Mouse (Mus musculus) liver, adult 2 months (tissue): ENCODE results near the gene Ablim2.

ENCODE experiments used
- CTCF ChIP-seq: fragments of 200-500 bp; IDR thresholded peaks from 2 replicates; pipeline ENCODE4 v1.5.1; 2011; ENCODE audit warnings: low read depth, low read length, control low read depth
- POLR2A ChIP-seq: fragments of 200-500 bp; IDR thresholded peaks from 2 replicates; pipeline ENCODE4 v1.6.1; 2011; ENCODE audit warnings: low read length, control low read depth; ENCODE audit not compliant: insufficient read depth; ENCODE audit errors: extremely low read depth

DNA sequence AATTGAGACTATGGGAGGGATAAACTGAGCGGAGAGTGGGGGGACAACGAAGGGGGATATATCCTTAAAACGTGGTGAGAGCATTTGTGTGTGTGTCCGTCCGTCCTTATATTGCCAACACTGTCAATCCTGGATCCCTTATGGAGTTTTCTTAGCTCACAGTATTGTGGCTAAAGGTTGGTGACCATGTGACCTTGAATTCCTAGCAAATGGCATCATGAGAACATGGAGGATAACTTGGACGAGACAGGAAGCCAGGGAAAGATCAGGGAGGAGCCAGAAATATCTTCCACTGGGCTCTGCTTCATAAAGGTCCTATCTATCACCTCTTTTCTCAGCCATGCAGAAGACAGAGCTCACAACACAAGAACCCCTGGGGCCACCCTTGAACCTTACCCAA lies 165.8 kb downstream of the Ablim2 start:
- no peak for TF ChIP-seq CTCF
- TF ChIP-seq POLR2A: no peak
